Mouse (Mus musculus) gastrocnemius, postnatal 14 days (tissue): ENCODE results near the gene Ccdc18. TPM values are rescaled to one million over a fixed set of nuclear protein-coding genes. Genes with fewer than 3 reads are reported as not detected.
"Not testable (repeated sequence)": the region's sequence is repeated elsewhere in the genome, so short reads cannot be mapped to it uniquely, and the experiment has no call there.

Experiments
- DNase-seq: peaks from one replicate; pipeline ENCODE4 v3.0.0; 2021; ENCODE audit warnings: mixed read lengths
- intact Hi-C: fragments of 180-260 bp; cut with DNase I; formaldehyde crosslinking; loops from one replicate; pipeline ENCODE4 v1.15.1; 2025; ENCODE audit warnings: low total_unique reads
- total RNA-seq, 2 experiments: library from RNA; stranded (reverse); gene quantifications; 2 replicates each; pipeline ENCODE4 v1.2.3; 2021

The Ccdc18 gene
- total RNA-seq, 2 experiments from 2014 or later: 0.42 to 0.43 TPM

GRCm38 (mm10) chr5:108246314-108246765 lies 113.7 kb downstream of the Ccdc18 start:
- DNase-seq: no peak
- intact Hi-C loops: no loop called here

GRCm38 (mm10) chr5:108250033-108250432 lies 117.4 kb downstream of the Ccdc18 start:
- no peak for DNase-seq
- intact Hi-C loops: no loop called here

- DNase-seq: no peak
Observed at GRCm38 (mm10) chr5:108255259-108255658, 122.6 kb downstream of the Ccdc18 start.

GRCm38 (mm10) chr5:108262722-108263121 lies 130.0 kb downstream of the Ccdc18 start:
- peak; percentile 36 for DNase-seq

More at GRCm38 (mm10) chr5:108255259-108255658, 122.6 kb downstream of the Ccdc18 start:
- intact Hi-C loops: no loop called here

GRCm38 (mm10) chr5:108263785-108264184 lies 131.1 kb downstream of the Ccdc18 start:
- intact Hi-C loops: not testable (repeated sequence)

More at GRCm38 (mm10) chr5:108262722-108263121, 130.0 kb downstream of the Ccdc18 start:
- intact Hi-C loops: no loop called here

GRCm38 (mm10) chr5:108266990-108267389 lies 134.3 kb downstream of the Ccdc18 start:
- intact Hi-C loops: no loop called here
- DNase-seq: no peak

More at GRCm38 (mm10) chr5:108263785-108264184, 131.1 kb downstream of the Ccdc18 start:
- DNase-seq: not testable (repeated sequence)

- intact Hi-C loops: no loop called here
Observed at GRCm38 (mm10) chr5:108268127-108269062, 135.7 kb downstream of the Ccdc18 start, which contains the start of gene Dr1. TSS of gene Dr1 (plus strand) at chr5:108268897.

GRCm38 (mm10) chr5:108269063-108269810 lies 136.6 kb downstream of the Ccdc18 start:
- intact Hi-C loops: no loop called here
- no peak for DNase-seq

More at GRCm38 (mm10) chr5:108268127-108269062, 135.7 kb downstream of the Ccdc18 start, which contains the start of gene Dr1:
- peak; percentile 91 for DNase-seq

GRCm38 (mm10) chr5:108269811-108270151 lies 137.1 kb downstream of the Ccdc18 start:
- intact Hi-C loops: no loop called here
- DNase-seq: no peak

GRCm38 (mm10) chr5:108270415-108270814 lies 137.7 kb downstream of the Ccdc18 start:
- intact Hi-C loops: no loop called here
- DNase-seq: no peak

- DNase-seq, intact Hi-C loops: not testable (repeated sequence)
Observed at GRCm38 (mm10) chr5:108271345-108271744, 138.7 kb downstream of the Ccdc18 start.

Other genes with a start within 250 kb of the Ccdc18 start
- 10 to 100 TPM; 36.7 to 45.6 TPM for gene Rpl5, start 232.4 kb upstream of the Ccdc18 start, total RNA-seq
- 10 to 100 TPM; 30.2 to 36.7 TPM for gene Fam69a, start 145.8 kb upstream of the Ccdc18 start, total RNA-seq
- gene Mtf2, start 67.2 kb upstream of the Ccdc18 start, total RNA-seq: 10 to 100 TPM; 13.7 to 13.9 TPM
- 10 to 100 TPM; 19.7 to 20.7 TPM for gene Tmed5, start 255 bp upstream of the Ccdc18 start, total RNA-seq
- 10 to 100 TPM; 16.5 to 17.2 TPM for gene Dr1, start 136.0 kb downstream of the Ccdc18 start, total RNA-seq
- 1 to 10 TPM; 3.3 to 3.4 TPM for gene Pigg, start 179.7 kb downstream of the Ccdc18 start, total RNA-seq
- gene Gm42517, start 235.0 kb downstream of the Ccdc18 start, total RNA-seq: under 1 TPM in 1 of 2 experiments, not detected in 1; 0.27 TPM